Mouse (Mus musculus) MEL (cell line): ENCODE measurements around the gene Klf11. TPM values are rescaled to one million over a fixed set of nuclear protein-coding genes. Genes with fewer than 3 reads are reported as not detected.
A peak's percentile ranks its signal among the peaks of the same experiment; 100 is the strongest.

Source experiments
- DNase-seq: peaks from one replicate; pipeline ENCODE4 v3.0.0; 2011; ENCODE audit warnings: low read depth, low spot score
- H3K27ac ChIP-seq: 2 replicates; pipeline ENCODE4 v1.5.1; 2012; ENCODE audit warnings: low read depth, mild to moderate bottlenecking, control low read depth, low read length, moderate library complexity; ENCODE audit not compliant: control insufficient read depth
- H3K27me3 ChIP-seq, 2 experiments: fragments of 150-350 bp in 1 of 2; sonication (generic) in 1 of 2; 2 replicates each; pipeline ENCODE4 v1.6.1; 2012; ENCODE audit warnings: low read length in 2 of 2, mild to moderate bottlenecking in 2 of 2, improper control_type of control experiment in 1 of 2, moderate library complexity in 1 of 2; ENCODE audit not compliant: insufficient read depth in 2 of 2, control insufficient read depth in 1 of 2
- H3K36me3 ChIP-seq, 2 experiments: 2 replicates each; pipeline ENCODE4 v1.6.1; 2012 to 2014; ENCODE audit warnings: low read length in 2 of 2, improper control_type of control experiment in 1 of 2, inconsistent platforms in 1 of 2, mild to moderate bottlenecking in 1 of 2; ENCODE audit not compliant: insufficient read depth in 2 of 2, control insufficient read depth in 1 of 2
- H3K4me1 ChIP-seq, 2 experiments: fragments of 150-350 bp in 1 of 2; sonication (generic) in 1 of 2; 2 replicates each; pipeline ENCODE4 v1.6.1; 2012; ENCODE audit warnings: low read length in 2 of 2, improper control_type of control experiment in 1 of 2, mild to moderate bottlenecking in 1 of 2; ENCODE audit not compliant: insufficient read depth in 2 of 2, control insufficient read depth in 1 of 2
- H3K4me3 ChIP-seq, 2 experiments: fragments of 150-350 bp in 1 of 2; sonication (generic) in 1 of 2; 2 replicates each; pipeline ENCODE4 v1.5.1; 2012; ENCODE audit warnings: low read depth in 2 of 2, low read length in 2 of 2, mild to moderate bottlenecking in 2 of 2, moderate library complexity in 2 of 2, control low read depth in 1 of 2, improper control_type of control experiment in 1 of 2; ENCODE audit not compliant: control insufficient read depth in 1 of 2, insufficient read depth in 1 of 2
- H3K79me2 ChIP-seq: 2 replicates; pipeline ENCODE4 v1.6.1; 2012; ENCODE audit warnings: mild to moderate bottlenecking, low read length, moderate library complexity; ENCODE audit not compliant: control insufficient read depth, poor library complexity, insufficient read depth
- H3K9ac ChIP-seq: 2 replicates; pipeline ENCODE4 v1.6.1; 2012; ENCODE audit warnings: low read depth, mild to moderate bottlenecking, control low read depth, low read length, moderate library complexity; ENCODE audit not compliant: control insufficient read depth, poor library complexity, severe bottlenecking
- H3K9me3 ChIP-seq: fragments of 150-350 bp; sonication (generic); replicated peaks from 2 replicates; pipeline ENCODE4 v1.6.1; 2012; ENCODE audit warnings: mild to moderate bottlenecking, low read length, improper control_type of control experiment, moderate library complexity; ENCODE audit not compliant: insufficient read depth
- BHLHE40 ChIP-seq: IDR thresholded peaks from 2 replicates; pipeline ENCODE4 v1.6.1; 2012; ENCODE audit warnings: low read depth, mild to moderate bottlenecking, inconsistent platforms, low read length, improper control_type of control experiment, borderline replicate concordance
- CHD1 ChIP-seq: IDR thresholded peaks from 2 replicates; pipeline ENCODE4 v1.6.1; 2012; ENCODE audit warnings: low read depth, mild to moderate bottlenecking, inconsistent platforms, low read length, improper control_type of control experiment
- CTCF ChIP-seq, 3 experiments: IDR thresholded peaks in 2 of 3; conservative IDR thresholded peaks in 1 of 3; 2 replicates each; pipeline ENCODE4 v1.5.1; 2011 to 2012; ENCODE audit warnings: low read length in 3 of 3, low read depth in 2 of 3, mild to moderate bottlenecking in 2 of 3, improper control_type of control experiment in 1 of 3, inconsistent platforms in 1 of 3, mixed read lengths in 1 of 3, moderate library complexity in 1 of 3; ENCODE audit not compliant: control insufficient read depth in 1 of 3, insufficient read depth in 1 of 3, poor library complexity in 1 of 3, severe bottlenecking in 1 of 3
- E2F4 ChIP-seq: IDR thresholded peaks from 2 replicates; pipeline ENCODE4 v1.6.1; 2011; ENCODE audit warnings: low read depth, low read length, improper control_type of control experiment, borderline replicate concordance
- ELF1 ChIP-seq: IDR thresholded peaks from 2 replicates; pipeline ENCODE4 v1.6.1; 2014; ENCODE audit warnings: low read depth, mild to moderate bottlenecking, inconsistent platforms, low read length, improper control_type of control experiment, moderate library complexity
- EP300 ChIP-seq, 2 experiments: IDR thresholded peaks; 2 replicates each; pipeline ENCODE4 v1.6.1; 2011; ENCODE audit warnings: improper control_type of control experiment in 2 of 2, low read length in 2 of 2, low read depth in 1 of 2, mild to moderate bottlenecking in 1 of 2
- ETS1 ChIP-seq: IDR thresholded peaks from 2 replicates; pipeline ENCODE4 v1.6.1; 2012; ENCODE audit warnings: low read depth, mild to moderate bottlenecking, inconsistent platforms, low read length, improper control_type of control experiment, moderate library complexity
- GABPA ChIP-seq: IDR thresholded peaks from 2 replicates; pipeline ENCODE4 v1.6.1; 2012; ENCODE audit warnings: low read depth, mild to moderate bottlenecking, inconsistent platforms, low read length, improper control_type of control experiment, moderate library complexity
- HCFC1 ChIP-seq: IDR thresholded peaks from 2 replicates; pipeline ENCODE4 v1.6.1; 2012; ENCODE audit warnings: low read depth, mild to moderate bottlenecking, inconsistent platforms, low read length, improper control_type of control experiment, moderate library complexity
- JUND ChIP-seq: IDR thresholded peaks from 2 replicates; pipeline ENCODE4 v1.6.1; 2011; ENCODE audit warnings: low read depth, mild to moderate bottlenecking, improper control_type of control experiment, low read length
- KAT2A ChIP-seq: conservative IDR thresholded peaks from 2 replicates; pipeline ENCODE4 v1.6.1; 2012; ENCODE audit warnings: low read depth, low read length, improper control_type of control experiment, inconsistent platforms
- MAFK ChIP-seq: IDR thresholded peaks from 2 replicates; pipeline ENCODE4 v1.6.1; 2011; ENCODE audit warnings: low read depth, mild to moderate bottlenecking, low read length, improper control_type of control experiment, borderline replicate concordance
- MAX ChIP-seq: IDR thresholded peaks from 2 replicates; pipeline ENCODE4 v1.6.1; 2011; ENCODE audit warnings: low read length, improper control_type of control experiment
- MAZ ChIP-seq: IDR thresholded peaks from 2 replicates; pipeline ENCODE4 v1.6.1; 2012; ENCODE audit warnings: low read depth, mild to moderate bottlenecking, inconsistent platforms, low read length, improper control_type of control experiment
- MEF2A ChIP-seq: IDR thresholded peaks from 2 replicates; pipeline ENCODE4 v1.6.1; 2014; ENCODE audit warnings: low read depth, mild to moderate bottlenecking, inconsistent platforms, low read length, improper control_type of control experiment; ENCODE audit not compliant: poor library complexity, insufficient replicate concordance, severe bottlenecking; ENCODE audit errors: extremely low read depth
- MXI1 ChIP-seq: IDR thresholded peaks from 2 replicates; pipeline ENCODE4 v1.6.1; 2011; ENCODE audit warnings: mild to moderate bottlenecking, low read depth, low read length, improper control_type of control experiment
- MYB ChIP-seq: IDR thresholded peaks from 2 replicates; pipeline ENCODE4 v1.6.1; 2011; ENCODE audit warnings: mild to moderate bottlenecking, low read depth, low read length, improper control_type of control experiment
- MYC ChIP-seq: IDR thresholded peaks from 2 replicates; pipeline ENCODE4 v1.6.1; 2011; ENCODE audit warnings: low read depth, mild to moderate bottlenecking, low read length, improper control_type of control experiment, moderate library complexity
- NELFE ChIP-seq: IDR thresholded peaks from 2 replicates; pipeline ENCODE4 v1.6.1; 2011; ENCODE audit warnings: low read depth, low read length, improper control_type of control experiment
- NRF1 ChIP-seq: IDR thresholded peaks from 2 replicates; pipeline ENCODE4 v1.6.1; 2014; ENCODE audit warnings: low read depth, mild to moderate bottlenecking, inconsistent platforms, low read length, improper control_type of control experiment, moderate library complexity; ENCODE audit not compliant: poor library complexity, insufficient read depth, severe bottlenecking
- POLR2A ChIP-seq, 2 experiments: IDR thresholded peaks; 2 replicates each; pipeline ENCODE4 v1.6.1; 2011 to 2012; ENCODE audit warnings: low read length in 2 of 2, mild to moderate bottlenecking in 2 of 2, control low read depth in 1 of 2, improper control_type of control experiment in 1 of 2, low read depth in 1 of 2, moderate library complexity in 1 of 2; ENCODE audit not compliant: control insufficient read depth in 1 of 2, insufficient read depth in 1 of 2, poor library complexity in 1 of 2
- POLR2AphosphoS2 ChIP-seq: IDR thresholded peaks from 2 replicates; pipeline ENCODE4 v1.6.1; 2011; ENCODE audit warnings: low read length, improper control_type of control experiment
- POLR2AphosphoS5 ChIP-seq: IDR thresholded peaks from 2 replicates; pipeline ENCODE4 v1.6.1; 2012; ENCODE audit warnings: low read depth, borderline replicate concordance, mild to moderate bottlenecking, inconsistent platforms, low read length, moderate library complexity, mixed read lengths
- RAD21 ChIP-seq: IDR thresholded peaks from 2 replicates; pipeline ENCODE4 v1.6.1; 2011; ENCODE audit warnings: mild to moderate bottlenecking, low read depth, low read length, improper control_type of control experiment
- SIN3A ChIP-seq: IDR thresholded peaks from 2 replicates; pipeline ENCODE4 v1.6.1; 2012; ENCODE audit warnings: low read length, improper control_type of control experiment, inconsistent platforms
- SMC3 ChIP-seq: IDR thresholded peaks from 2 replicates; pipeline ENCODE4 v1.6.1; 2011; ENCODE audit warnings: low read depth, low read length, improper control_type of control experiment
- TAL1 ChIP-seq: IDR thresholded peaks from 2 replicates; pipeline ENCODE4 v1.6.1; 2012; ENCODE audit warnings: mild to moderate bottlenecking, inconsistent platforms, low read length, moderate library complexity, mixed read lengths
- TBP ChIP-seq: IDR thresholded peaks from 2 replicates; pipeline ENCODE4 v1.8.0; 2011; ENCODE audit warnings: low read depth, low read length, improper control_type of control experiment
- TCF12 ChIP-seq: IDR thresholded peaks from 2 replicates; pipeline ENCODE4 v1.6.1; 2014; ENCODE audit warnings: low read depth, mild to moderate bottlenecking, inconsistent platforms, low read length, improper control_type of control experiment, moderate library complexity
- UBTF ChIP-seq: IDR thresholded peaks from 2 replicates; pipeline ENCODE4 v1.6.1; 2012; ENCODE audit warnings: low read depth, mild to moderate bottlenecking, inconsistent platforms, low read length, improper control_type of control experiment, moderate library complexity, borderline replicate concordance; ENCODE audit not compliant: insufficient read depth
- USF1 ChIP-seq: IDR thresholded peaks from 2 replicates; pipeline ENCODE4 v1.6.1; 2014; ENCODE audit warnings: low read depth, mild to moderate bottlenecking, inconsistent platforms, low read length, improper control_type of control experiment, moderate library complexity
- ZC3H11A ChIP-seq: IDR thresholded peaks from 2 replicates; pipeline ENCODE4 v1.6.1; 2012; ENCODE audit warnings: low read depth, mild to moderate bottlenecking, inconsistent platforms, low read length, improper control_type of control experiment
- ZKSCAN1 ChIP-seq: IDR thresholded peaks from 2 replicates; pipeline ENCODE4 v1.6.1; 2012; ENCODE audit warnings: low read depth, mild to moderate bottlenecking, inconsistent platforms, low read length, improper control_type of control experiment, moderate library complexity
- ZMIZ1 ChIP-seq: IDR thresholded peaks from 2 replicates; pipeline ENCODE4 v1.6.1; 2012; ENCODE audit warnings: low read depth, mild to moderate bottlenecking, inconsistent platforms, low read length, improper control_type of control experiment, moderate library complexity
- ZNF384 ChIP-seq: IDR thresholded peaks from 2 replicates; pipeline ENCODE4 v1.6.1; 2012; ENCODE audit warnings: low read depth, mild to moderate bottlenecking, inconsistent platforms, low read length, improper control_type of control experiment
- polyA plus RNA-seq, 2 experiments: library from polyadenylated mRNA; stranded (reverse) in 1 of 2; unstranded in 1 of 2; fragments of >175 nt in 1 of 2; fragments of >200 nt in 1 of 2; gene quantifications; 2 replicates each; pipeline versions ENCODE4 v1.2.1 to v1.2.4; 2012; ENCODE audit warnings: low replicate concordance in 2 of 2, low read depth in 1 of 2; ENCODE audit not compliant: insufficient read length in 2 of 2, insufficient read depth in 1 of 2, missing spikeins in 1 of 2
- total RNA-seq: library from RNA; depleted of rRNA; stranded (reverse); fragments of 300-350 nt; gene quantifications from 2 replicates; pipeline ENCODE4 v1.2.3, GENCODE M21; 2012

The Klf11 gene
- total and polyA plus RNA-seq, 3 experiments: 2.4 to 7.2 TPM; not detected in 1

- DNase-seq: peak; percentile 93
- Histone ChIP-seq H3K9ac (peak overlapping the region; percentile 98), H3K79me2 (peaks cover 32% of the 10 kb centered on the region), H3K4me3 (peak overlapping the region; percentile 34 to 57; a peak in 3 of 4 replicates), H3K4me1 (peaks cover 3 to 22% of the 10 kb centered on the region in 2 experiments), H3K9me3 (no peaks in the 10 kb centered on the region), H3K27ac (peak overlapping the region; percentile 87), H3K36me3 (peaks cover 3 to 25% of the 10 kb centered on the region in 2 experiments), H3K27me3 (no peaks in the 10 kb centered on the region)
- TF ChIP-seq MAZ (no peak), ZC3H11A (peak; percentile 35; the same call in 1 of the 2 replicates), BHLHE40 (no peak), E2F4 (no peak), ELF1 (no peak), JUND (no peak), TCF12 (no peak), UBTF (no peak), HCFC1 (no peak), MXI1 (0 out of 2 replicates have a peak, but pooled peaks have one; percentile 28), ETS1 (no peak), TBP (0 out of 2 replicates have a peak, but pooled peaks have one; percentile 38), POLR2A (IDR thresholded peaks at IDR 0.05; ENCODE audit: control insufficient read depth in 1 of 2, insufficient read depth in 1 of 2, low read depth in 1 of 2, low read length in 2 of 2, poor library complexity in 1 of 2) (no peak), TAL1 (no peak), NRF1 (no peak), EP300 (IDR thresholded peaks at IDR 0.05; ENCODE audit: low read depth in 1 of 2, low read length in 2 of 2) (no peak), CHD1 (no peak), SIN3A (peak; percentile 66; the same call in 1 of the 2 replicates), ZMIZ1 (no peak), ZNF384 (no peak), MEF2A (no peak), GABPA (no peak), ZKSCAN1 (no peak), KAT2A (no peak), MAX (no peak), SMC3 (peak; percentile 66), POLR2AphosphoS5 (no peak), POLR2AphosphoS2 (no peak), USF1 (no peak), NELFE (no peak), MYC (0 out of 2 replicates have a peak, but pooled peaks have one; percentile 38), RAD21 (peak; percentile 58), MYB (no peak), MAFK (no peak), CTCF (IDR thresholded peaks at IDR 0.05 in 2 of 3, conservative IDR thresholded peaks at IDR 0.05 in 1 of 3; ENCODE audit: control insufficient read depth in 1 of 3, insufficient read depth in 1 of 3, low read depth in 2 of 3, low read length in 3 of 3, poor library complexity in 1 of 3, severe bottlenecking in 1 of 3) (peak; percentile 13 to 82 (median 66); a peak in 4 of 6 replicates)
Observed at GRCm38 (mm10) chr12:24709831-24710508, 58.9 kb downstream of the Klf11 start.
